Mouse (Mus musculus) embryonic fibroblast, embryonic 13.5 days (primary cell): ENCODE measurements around the gene Xntrpc. TPM values are rescaled to one million over a fixed set of nuclear protein-coding genes. Genes with fewer than 3 reads are reported as not detected.
A peak's percentile ranks its signal among the peaks of the same experiment; 100 is the strongest.

Experiments
- H3K27ac ChIP-seq: 2 replicates; pipeline ENCODE4 v1.5.1; 2012; ENCODE audit warnings: low read length, control low read depth, inconsistent platforms; ENCODE audit not compliant: insufficient read depth
- H3K4me1 ChIP-seq: 2 replicates; pipeline ENCODE4 v1.6.1; 2011; ENCODE audit warnings: low read length; ENCODE audit not compliant: control insufficient read depth, insufficient read depth
- H3K4me3 ChIP-seq: 2 replicates; pipeline ENCODE4 v1.5.1; 2011; ENCODE audit warnings: mild to moderate bottlenecking, control low read depth, low read length; ENCODE audit not compliant: insufficient read depth
- CTCF ChIP-seq: IDR thresholded peaks from 2 replicates; pipeline ENCODE4 v1.5.1; 2011; ENCODE audit warnings: mild to moderate bottlenecking, control low read depth, low read length, moderate library complexity, borderline replicate concordance; ENCODE audit not compliant: insufficient read depth
- POLR2A ChIP-seq: IDR thresholded peaks from 2 replicates; pipeline ENCODE4 v1.6.1; 2011; ENCODE audit warnings: low read depth, mild to moderate bottlenecking, control low read depth, low read length, moderate library complexity
- polyA plus RNA-seq: library from polyadenylated mRNA; stranded (reverse); fragments of >200 nt; gene quantifications from 2 replicates; pipeline ENCODE4 v1.2.4, GENCODE M21; 2011; ENCODE audit warnings: low read depth; ENCODE audit not compliant: missing spikeins, insufficient read length

Xntrpc gene
- polyA plus RNA-seq, 1 experiment = 0.93 TPM

DNA sequence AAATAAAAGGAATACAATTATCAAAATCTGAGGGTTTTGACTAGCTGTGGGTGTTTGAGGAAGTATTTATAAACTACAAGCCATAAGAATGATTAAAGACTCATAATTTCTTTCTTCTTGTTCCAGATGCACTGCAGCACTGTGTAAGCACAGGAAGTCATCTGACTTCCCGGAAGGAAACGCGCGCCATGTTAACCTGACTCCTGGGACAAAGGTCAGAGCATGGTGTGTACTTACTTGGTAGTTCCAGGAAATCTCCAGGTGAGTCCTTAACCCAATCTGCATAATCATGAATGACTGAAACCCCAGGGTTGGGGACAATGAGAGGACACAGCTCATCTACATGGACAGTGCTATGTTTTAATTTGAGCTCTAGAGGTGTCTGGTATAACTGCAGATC, 66.9 kb downstream of the Xntrpc start:
- Histone ChIP-seq H3K27ac (no peak overlapping the region), H3K4me1 (no peaks in the 10 kb centered on the region), H3K4me3 (no peak overlapping the region)
- TF ChIP-seq CTCF = no peak
- TF ChIP-seq POLR2A = no peak

GRCm38 (mm10) chr7:102137464-102137863, 72.0 kb downstream of the Xntrpc start:
- no peak overlapping the region for H3K27ac ChIP-seq
- no peaks in the 10 kb centered on the region for H3K4me1 ChIP-seq
- no peak overlapping the region for H3K4me3 ChIP-seq
- TF ChIP-seq POLR2A (no peak), CTCF (peak; percentile 44; the same call in 1 of the 2 replicates)

GRCm38 (mm10) chr7:102137898-102138297, 72.4 kb downstream of the Xntrpc start:
- TF ChIP-seq CTCF (no peak), POLR2A (no peak)
- H3K4me1 ChIP-seq = no peaks in the 10 kb centered on the region
- no peak overlapping the region for H3K4me3 ChIP-seq
- no peak overlapping the region for H3K27ac ChIP-seq

Other genes starting within 250 kb of the Xntrpc start
- not detected in 2 replicates for gene Phox2a, start 247.4 kb upstream of the Xntrpc start, polyA plus RNA-seq
- 61.7 and 73.8 TPM in 2 replicates for gene Inppl1, start 227.5 kb upstream of the Xntrpc start, polyA plus RNA-seq
- gene Folr2, start 208.5 kb upstream of the Xntrpc start, polyA plus RNA-seq = 0.74 TPM in 1 of 2 replicates, not detected in the other
- 43.2 and 47.1 TPM in 2 replicates for gene Anapc15, start 202.0 kb upstream of the Xntrpc start, polyA plus RNA-seq
- 0.56 and 1.5 TPM in 2 replicates for gene Folr1, start 194.9 kb upstream of the Xntrpc start, polyA plus RNA-seq
- 132 and 151 TPM in 2 replicates for gene Lamtor1, start 159.8 kb upstream of the Xntrpc start, polyA plus RNA-seq
- not detected in 2 replicates for gene Tomt, start 159.4 kb upstream of the Xntrpc start, polyA plus RNA-seq
- gene Lrrc51, start 131.8 kb upstream of the Xntrpc start, polyA plus RNA-seq = 5.8 and 6.0 TPM in 2 replicates
- gene Numa1, start 131.6 kb upstream of the Xntrpc start, polyA plus RNA-seq = 110 and 128 TPM in 2 replicates
- 4.1 and 6.3 TPM in 2 replicates for gene Il18bp, start 47.0 kb upstream of the Xntrpc start, polyA plus RNA-seq
- 44.9 and 48.4 TPM in 2 replicates for gene Rnf121, start 244 bp upstream of the Xntrpc start, polyA plus RNA-seq
- gene Xndc1, start 202 bp upstream of the Xntrpc start, polyA plus RNA-seq = 10.7 and 18.4 TPM in 2 replicates
- gene Trpc2, start 17.4 kb downstream of the Xntrpc start, polyA plus RNA-seq = not detected in 2 replicates
- gene Art1, start 36.0 kb downstream of the Xntrpc start, polyA plus RNA-seq = not detected in 2 replicates
- gene Art5, start 43.8 kb downstream of the Xntrpc start, polyA plus RNA-seq = 0.72 TPM in 1 of 2 replicates, not detected in the other
- gene Chrna10, start 51.1 kb downstream of the Xntrpc start, polyA plus RNA-seq = not detected in 2 replicates
- 79.6 and 80.3 TPM in 2 replicates for gene Nup98, start 144.5 kb downstream of the Xntrpc start, polyA plus RNA-seq
- 50.4 and 70.0 TPM in 2 replicates for gene Pgap2, start 144.5 kb downstream of the Xntrpc start, polyA plus RNA-seq
- gene Rhog, start 190.3 kb downstream of the Xntrpc start, polyA plus RNA-seq = 63.8 and 66.2 TPM in 2 replicates
- 20.5 and 27.6 TPM in 2 replicates for gene Stim1, start 202.1 kb downstream of the Xntrpc start, polyA plus RNA-seq